Mouse (Mus musculus) lung, adult 2 months (tissue): ENCODE results near the gene Cfap300.

Experiments used
- CTCF ChIP-seq: fragments of 200-500 bp; IDR thresholded peaks from 2 replicates; pipeline ENCODE4 v1.5.1; 2011; ENCODE audit warnings: mild to moderate bottlenecking, low read length, control low read depth; ENCODE audit not compliant: insufficient read depth
- POLR2A ChIP-seq: fragments of 200-500 bp; IDR thresholded peaks from 2 replicates; pipeline ENCODE4 v1.6.1; 2011; ENCODE audit warnings: low read depth, mild to moderate bottlenecking, control low read depth, low read length, borderline replicate concordance; ENCODE audit errors: extremely low read depth

DNA sequence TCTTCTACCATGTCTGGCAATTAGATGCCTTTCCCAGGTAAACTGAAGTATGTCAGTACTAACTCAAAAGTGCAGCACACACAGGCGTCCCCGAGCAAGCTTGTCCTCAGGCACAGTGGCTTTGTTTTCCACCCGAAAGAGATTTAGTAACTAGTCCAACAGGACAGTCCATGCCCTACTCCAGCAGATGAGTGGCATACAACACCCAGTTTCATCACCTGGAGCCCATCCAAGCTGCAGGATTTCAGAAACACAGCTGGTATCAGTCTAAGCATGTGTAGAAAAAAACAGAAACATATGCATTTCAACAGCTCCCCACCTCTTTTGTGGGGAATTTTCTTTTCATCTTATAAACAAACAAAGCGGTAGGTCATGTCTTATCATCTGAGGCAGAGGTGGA lies 51.7 kb downstream of the Cfap300 start:
- TF ChIP-seq CTCF (no peak), POLR2A (no peak)
